Comparison of ENCODE assay signal across 10 mouse cellular contexts in genomic region chr9:59458997-59459510, GRCm38 (mm10). TPM values are rescaled to one million over a fixed set of nuclear protein-coding genes. Genes with fewer than 3 reads are reported as not detected.
DNase-seq lines count a peak whose midpoint lies in the region; ATAC-seq lines count a peak whose summit lies in the region.
"Had no signal": no experiment of that assay in that cellular context is flagged by ENCODE, and none has a peak within 500 bp of the region (broad histone marks: within the 10 kb centered on the region; RNA-seq: fewer than 3 reads in every experiment).

No protein-coding gene starts in this region.

- H3K9ac ChIP-seq in liver, embryonic 13.5 days, result no peak overlapping the region; the same call in 1 of the 2 replicates
- H3K9ac ChIP-seq: limb, embryonic 13.5 days had no signal

- no peak overlapping the region for H3K4me3 ChIP-seq in liver, embryonic 13.5 days (replicated peaks)
- H3K4me3 ChIP-seq in brown adipose tissue, adult 24 weeks (ENCODE audit: insufficient read depth, low read depth, low read length), result no peak overlapping the region
- H3K4me3 ChIP-seq: limb, embryonic 13.5 days had no signal

- peak; percentile 2 to 6 for DNase-seq in frontal cortex, postnatal 36 days (ENCODE audit: low spot score in 2 of 2)
- DNase-seq in frontal cortex, postnatal 14 days (ENCODE audit: low spot score in 2 of 2), result no peak
- DNase-seq in liver, embryonic 13.5 days, result no peak
- no peak for DNase-seq in liver
- DNase-seq in kidney, adult 9 months, result peak; percentile 34
- no peak for DNase-seq in urinary bladder, postnatal 4 days (ENCODE audit: low spot score in 2 of 2)
- DNase-seq in spleen, postnatal 10 days (ENCODE audit: low spot score in 2 of 2), result no peak
- DNase-seq: thymus, postnatal 4 days had no signal

- H3K27ac ChIP-seq in liver, embryonic 13.5 days, result 0 out of 2 replicates have a peak overlapping the region, but pooled peaks have one; percentile 16
- H3K27ac ChIP-seq in brown adipose tissue, adult 24 weeks (replicated peaks; ENCODE audit: low read depth, low read length), result 0 out of 2 replicates have a peak overlapping the region, but pooled peaks have one; percentile 32
- H3K27ac ChIP-seq: limb, embryonic 13.5 days had no signal

- ATAC-seq in liver, embryonic 13.5 days (ENCODE audit: low read depth), result no peak

- H3K36me3 ChIP-seq in liver, embryonic 13.5 days, result 0 out of 2 replicates have a peak, but pooled peaks cover 3% of the 10 kb centered on the region

- 71% methylated on average over 4 of the region's 4 CpGs for WGBS in liver, embryonic 13.5 days (ENCODE audit: insufficient replicate concordance)

- no peaks in the 10 kb centered on the region for H3K27me3 ChIP-seq in liver, embryonic 13.5 days
- H3K27me3 ChIP-seq: limb, embryonic 13.5 days had no signal

- no peak overlapping the region for H3K4me2 ChIP-seq in liver, embryonic 13.5 days
- H3K4me2 ChIP-seq: limb, embryonic 13.5 days had no signal

- H3K4me1 ChIP-seq in liver, embryonic 13.5 days (replicated peaks), result peaks cover 58% of the 10 kb centered on the region
- peaks cover 12% of the 10 kb centered on the region for H3K4me1 ChIP-seq in brown adipose tissue, adult 24 weeks (ENCODE audit: control insufficient read depth, insufficient read depth, insufficient read length, low read length)

- H3K9me3 ChIP-seq in liver, embryonic 13.5 days (replicated peaks), result no peaks in the 10 kb centered on the region
- H3K9me3 ChIP-seq: limb, embryonic 13.5 days had no signal

RNA-seq across cellular contexts. Expression of gene Arih1, which starts 27.4 kb away (rescaled TPM):
- 5.2 and 6.1 TPM in 2 replicates for polyA plus RNA-seq in liver, embryonic 13.5 days (2015; fragmentation: Nextera tagmentation; extraction: Ambion mirVana)
- polyA plus RNA-seq in brown adipose tissue, adult 24 weeks (2012; ENCODE audit: insufficient read depth, insufficient read length, missing spikeins), result 38.9 and 39.7 TPM in 2 replicates

Comparison
In these comparisons a context has a peak if more than half of its experiments do, and no peak if none do; other contexts are left out.
1. DNase-seq: peak in frontal cortex, postnatal 36 days (2 of 2) and kidney, adult 9 months (single experiment); none in frontal cortex, postnatal 14 days (0 of 2), liver, embryonic 13.5 days (single experiment), liver (single experiment), urinary bladder, postnatal 4 days (0 of 2) and spleen, postnatal 10 days (0 of 2).